Mouse (Mus musculus) right cerebral cortex, postnatal 36 days (tissue): ENCODE data around the gene Tcf7l1.

Experiments used
- DNase-seq, 2 experiments: peaks; one replicate each; pipeline ENCODE4 v3.0.0; 2022; ENCODE audit warnings: low spot score in 2 of 2, mixed read lengths in 1 of 2

The Tcf7l1 gene

DNA sequence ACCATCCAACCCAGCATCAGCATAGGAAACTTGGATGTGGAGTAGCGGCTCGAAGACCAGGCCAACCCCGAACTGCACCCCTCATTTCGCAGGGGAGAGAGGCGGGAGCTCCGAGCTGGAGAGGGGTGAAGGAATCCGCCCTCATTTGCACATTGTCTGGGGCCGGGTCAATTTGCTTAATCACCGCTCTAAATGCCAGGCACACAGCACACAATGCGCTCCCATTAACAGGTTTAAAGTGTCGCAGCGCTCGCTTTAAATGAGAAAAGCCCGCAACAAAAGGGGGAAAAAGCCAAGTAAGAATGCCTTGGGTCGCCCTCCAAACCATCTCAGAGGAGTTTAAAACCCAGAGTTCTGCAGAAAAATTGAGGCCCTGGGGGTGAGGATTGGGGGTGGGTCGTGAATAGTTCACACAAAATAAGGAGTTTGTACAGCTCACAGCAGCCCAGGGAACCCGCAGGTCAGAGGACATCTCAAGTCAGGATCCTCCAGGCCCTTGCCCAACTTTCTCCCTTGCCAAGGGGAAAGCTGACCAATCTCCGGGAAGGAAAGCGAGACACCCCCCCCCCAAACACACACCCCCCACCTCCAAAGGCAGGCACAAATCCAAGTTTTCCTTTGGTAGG, 1.6 kb downstream of the Tcf7l1 start:
- DNase-seq = no peak

DNA sequence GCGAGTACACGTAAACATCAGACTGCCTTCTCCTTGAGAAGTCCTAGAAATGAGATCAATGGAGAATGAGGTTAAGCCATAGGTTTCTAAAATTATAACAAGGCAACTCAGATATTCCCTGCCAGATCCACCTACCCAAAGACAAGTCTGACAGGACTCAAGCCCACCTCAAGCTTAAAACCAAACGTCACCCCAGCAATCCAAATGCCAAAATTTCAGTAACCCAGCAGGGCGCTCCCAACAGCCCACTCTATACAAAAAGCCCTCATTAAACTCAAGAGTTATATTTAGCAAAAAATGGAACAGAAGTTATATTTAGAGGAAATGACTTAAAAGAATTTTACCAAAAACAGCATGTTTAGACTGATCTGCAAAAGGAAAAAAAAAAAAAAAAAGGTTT, 5.3 kb downstream of the Tcf7l1 start:
- DNase-seq = no peak

DNA sequence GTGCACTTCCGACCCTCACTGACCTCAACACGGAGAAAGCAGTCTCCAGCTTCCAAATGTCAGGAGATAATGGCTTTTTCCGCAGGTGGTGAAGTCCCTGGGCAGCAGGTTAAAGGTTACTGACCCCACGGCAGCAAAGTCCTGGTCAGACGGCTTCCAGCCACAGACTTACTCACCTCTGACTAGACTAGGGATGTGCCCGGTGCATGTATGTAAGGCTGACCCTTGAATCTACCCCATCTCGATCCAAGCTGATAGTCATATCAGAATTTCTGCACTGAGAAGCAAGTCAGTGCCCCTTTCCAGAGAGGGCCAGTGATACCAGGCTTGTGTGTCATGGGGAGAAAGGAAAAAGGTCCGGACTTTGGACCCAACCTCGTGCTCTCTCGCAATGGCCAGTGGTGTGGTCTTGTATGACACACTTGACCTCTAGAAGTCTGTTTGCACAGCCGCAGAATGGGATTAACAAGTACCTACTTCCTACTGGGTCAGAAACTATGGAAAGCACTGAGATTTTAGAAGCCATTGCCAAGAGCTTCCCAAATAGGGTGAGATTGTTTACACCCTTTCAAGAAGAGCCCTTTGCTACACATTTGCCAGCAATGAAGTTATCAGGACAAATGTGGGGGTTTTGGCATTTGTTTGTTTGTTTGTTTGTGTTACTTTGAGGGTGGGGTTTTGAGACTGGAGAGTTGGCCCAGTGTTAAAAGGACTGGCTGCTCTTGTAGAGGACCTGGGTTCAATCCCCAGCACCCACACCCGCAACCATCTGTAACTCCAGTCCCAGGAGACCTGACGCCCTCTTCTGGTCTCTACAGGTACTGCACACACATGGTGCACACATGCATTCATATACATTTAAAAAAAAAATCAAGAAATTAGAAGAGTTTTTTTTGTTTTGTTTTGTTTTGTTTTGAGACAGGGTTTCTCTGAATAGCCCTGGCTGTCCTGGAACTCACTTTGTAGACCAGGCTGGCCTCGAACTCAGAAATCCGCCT, 10.0 kb downstream of the Tcf7l1 start:
- no peak for DNase-seq

DNA sequence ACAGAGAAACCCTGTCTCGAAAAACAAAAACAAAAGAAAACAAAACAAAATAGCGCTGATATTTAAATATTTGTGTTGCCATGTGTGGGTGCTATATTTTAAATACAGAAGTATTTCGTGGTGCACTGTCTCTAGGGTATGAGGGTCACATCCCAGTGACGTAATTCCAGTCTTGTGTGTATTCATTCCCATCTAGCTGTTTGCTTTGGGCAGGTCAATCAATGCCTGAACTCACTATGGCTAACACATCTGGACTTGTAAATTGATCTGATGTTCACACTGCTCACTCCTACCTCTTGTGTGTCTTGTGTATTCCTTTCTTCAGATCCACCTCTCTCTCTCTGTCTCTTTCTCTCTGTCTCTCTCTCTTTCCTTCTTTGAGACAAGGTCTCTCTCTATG, 11.8 kb downstream of the Tcf7l1 start:
- DNase-seq = no peak

DNA sequence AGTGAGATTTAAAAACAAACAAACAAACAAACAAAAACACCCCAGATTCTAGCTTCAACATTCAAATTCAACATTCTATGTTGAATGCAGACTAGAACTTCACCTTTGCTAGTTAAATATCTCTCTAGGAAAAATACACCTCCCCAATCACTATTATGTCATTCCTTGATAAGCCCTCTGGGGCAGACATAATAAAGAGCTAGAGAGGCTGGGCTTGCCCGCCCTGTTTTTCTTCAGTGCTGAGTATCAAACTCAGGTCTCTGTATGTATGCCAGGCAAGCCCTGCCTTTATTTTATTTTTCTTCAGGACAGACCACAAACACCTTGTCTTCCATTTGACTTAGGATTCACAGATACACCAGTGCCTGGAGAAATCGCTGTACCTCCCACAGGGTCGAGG, 14.8 kb downstream of the Tcf7l1 start:
- DNase-seq = no peak

DNA sequence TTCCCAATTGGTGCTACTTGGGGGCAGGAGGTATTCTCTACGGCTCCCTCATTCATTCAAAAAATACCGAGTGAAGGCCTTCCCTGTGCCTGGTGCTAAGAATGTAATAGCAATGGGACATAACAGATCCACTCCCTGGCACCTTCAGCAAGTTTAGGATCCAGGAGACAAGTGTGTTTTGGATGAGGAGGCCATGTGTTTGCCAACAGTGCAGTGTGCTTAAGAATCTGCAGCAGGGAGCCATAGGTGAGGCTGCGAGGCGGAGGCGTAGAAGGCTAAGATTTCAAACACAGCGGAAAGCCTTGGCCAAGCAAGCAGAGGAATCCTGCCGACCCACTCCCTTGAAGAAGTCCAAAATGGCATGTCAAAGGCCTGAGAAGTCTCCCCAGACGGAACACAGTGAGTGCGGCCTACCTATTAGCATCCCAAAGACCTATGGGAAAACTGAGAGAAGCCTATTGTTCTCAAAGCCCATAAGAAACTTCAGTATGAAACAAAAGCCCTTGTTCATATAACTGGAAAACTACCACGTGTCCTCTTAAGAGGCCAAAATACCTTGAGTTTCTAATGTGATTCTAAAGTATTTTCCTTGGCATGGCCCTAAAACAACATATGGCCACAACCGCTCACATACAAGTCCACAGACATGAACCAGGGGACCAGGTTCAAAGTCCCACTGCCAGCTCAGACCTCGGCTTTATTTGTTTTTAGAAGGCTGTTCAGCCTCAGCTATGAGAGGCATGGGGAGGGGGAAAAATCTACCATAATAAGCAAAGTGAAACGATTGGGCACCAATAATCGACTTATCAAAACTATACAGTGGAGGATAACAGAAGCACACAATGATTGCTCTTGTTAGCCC, 18.9 kb downstream of the Tcf7l1 start:
- DNase-seq = no peak

DNA sequence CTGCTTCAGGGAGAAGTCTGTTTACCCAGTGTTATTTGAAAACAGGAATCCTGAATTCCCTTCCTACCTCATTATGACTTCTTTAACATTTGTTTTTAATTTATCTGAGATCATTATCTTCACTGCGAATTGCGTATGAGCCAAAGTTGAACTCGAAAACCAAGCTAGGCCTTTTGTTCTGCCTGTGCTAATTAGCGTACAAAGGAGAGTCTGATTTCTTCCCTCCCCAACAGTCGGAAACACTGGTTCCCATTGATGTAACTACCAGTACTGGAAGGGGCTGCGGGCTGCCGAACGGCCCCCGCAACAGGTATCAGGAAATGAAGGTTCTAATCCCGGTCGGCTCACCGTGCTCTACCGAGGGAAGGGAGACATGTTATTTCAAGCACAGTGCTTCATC, 19.7 kb downstream of the Tcf7l1 start:
- DNase-seq = no peak

DNA sequence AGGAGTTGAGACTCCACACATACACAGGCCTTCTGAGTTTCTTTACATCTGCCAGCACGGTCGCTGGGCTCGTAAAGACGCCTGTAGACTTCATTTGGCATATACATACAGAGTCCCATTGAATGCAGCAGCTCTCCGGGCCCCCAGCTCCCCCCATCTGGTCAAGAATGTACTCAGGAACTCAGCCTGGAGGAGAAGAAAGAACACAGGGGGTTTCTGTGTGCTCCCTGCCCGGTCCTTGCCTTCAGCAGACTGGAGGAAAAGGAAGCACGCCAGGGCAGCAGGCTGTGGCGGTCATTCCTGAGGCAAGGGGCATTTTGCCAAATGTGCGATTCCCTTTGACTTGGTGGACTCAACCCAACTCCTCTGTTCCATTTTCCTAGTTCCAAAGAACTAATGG, 20.2 kb downstream of the Tcf7l1 start:
- peak in 1 of 2 experiments; percentile 7 for DNase-seq

DNA sequence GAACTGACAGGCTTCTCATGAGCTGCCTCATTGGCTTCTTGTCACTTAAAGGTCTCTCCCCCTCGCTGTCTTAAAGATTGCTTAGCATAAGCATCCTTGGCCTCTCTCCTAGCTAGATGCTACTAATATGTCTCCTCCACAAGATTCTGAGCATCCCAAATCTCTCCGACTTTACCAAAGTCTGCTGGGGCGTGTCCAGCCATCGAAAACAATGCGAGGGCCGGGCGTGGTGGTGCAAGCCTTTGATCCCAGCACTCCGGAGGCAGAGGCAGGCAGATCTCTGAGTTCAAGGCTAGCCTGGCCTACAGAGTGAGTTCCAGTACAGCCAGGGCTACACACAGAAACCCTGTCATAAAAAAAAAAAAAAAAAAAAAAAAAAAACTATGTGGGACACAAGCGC, 21.0 kb downstream of the Tcf7l1 start:
- no peak for DNase-seq

DNA sequence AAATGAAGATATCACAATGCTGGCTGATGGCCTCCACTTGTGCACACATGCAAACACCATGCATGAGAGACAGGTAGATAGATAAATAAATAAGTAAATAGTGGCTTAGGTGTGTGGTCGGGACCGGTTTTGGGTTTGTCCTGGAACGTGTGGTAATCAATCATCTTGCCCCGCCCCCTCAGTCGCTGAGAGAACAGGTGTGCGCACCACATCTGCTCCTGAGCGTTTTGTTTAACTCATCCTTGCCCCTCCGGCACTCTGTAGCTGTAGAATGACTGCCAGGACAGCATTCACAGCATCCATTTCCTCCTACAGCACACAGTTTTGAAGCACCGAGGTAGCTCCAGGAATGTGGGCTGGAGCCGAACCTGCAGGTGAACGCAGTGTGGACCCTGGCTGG, 25.4 kb downstream of the Tcf7l1 start:
- DNase-seq = no peak

DNA sequence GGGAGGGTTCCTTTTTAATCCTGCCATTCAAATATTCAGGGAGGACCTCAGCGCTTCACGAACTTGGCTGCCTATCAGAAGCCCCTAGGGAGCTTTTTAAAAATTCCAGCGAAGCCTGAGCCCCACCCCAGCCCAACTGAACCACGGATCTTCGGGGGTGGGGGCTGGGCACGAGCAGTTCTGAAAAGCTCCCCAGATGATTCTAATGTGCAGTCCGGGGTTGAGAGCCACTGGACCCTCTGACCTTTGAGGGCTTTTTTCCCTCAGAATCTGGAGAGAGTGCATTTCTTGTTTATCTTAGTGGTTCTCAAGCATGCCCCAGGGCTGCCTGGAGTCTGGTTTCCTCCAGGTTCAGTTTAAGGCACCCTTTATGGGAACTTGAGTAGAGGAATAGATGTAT, 27.4 kb downstream of the Tcf7l1 start:
- no peak for DNase-seq

DNA sequence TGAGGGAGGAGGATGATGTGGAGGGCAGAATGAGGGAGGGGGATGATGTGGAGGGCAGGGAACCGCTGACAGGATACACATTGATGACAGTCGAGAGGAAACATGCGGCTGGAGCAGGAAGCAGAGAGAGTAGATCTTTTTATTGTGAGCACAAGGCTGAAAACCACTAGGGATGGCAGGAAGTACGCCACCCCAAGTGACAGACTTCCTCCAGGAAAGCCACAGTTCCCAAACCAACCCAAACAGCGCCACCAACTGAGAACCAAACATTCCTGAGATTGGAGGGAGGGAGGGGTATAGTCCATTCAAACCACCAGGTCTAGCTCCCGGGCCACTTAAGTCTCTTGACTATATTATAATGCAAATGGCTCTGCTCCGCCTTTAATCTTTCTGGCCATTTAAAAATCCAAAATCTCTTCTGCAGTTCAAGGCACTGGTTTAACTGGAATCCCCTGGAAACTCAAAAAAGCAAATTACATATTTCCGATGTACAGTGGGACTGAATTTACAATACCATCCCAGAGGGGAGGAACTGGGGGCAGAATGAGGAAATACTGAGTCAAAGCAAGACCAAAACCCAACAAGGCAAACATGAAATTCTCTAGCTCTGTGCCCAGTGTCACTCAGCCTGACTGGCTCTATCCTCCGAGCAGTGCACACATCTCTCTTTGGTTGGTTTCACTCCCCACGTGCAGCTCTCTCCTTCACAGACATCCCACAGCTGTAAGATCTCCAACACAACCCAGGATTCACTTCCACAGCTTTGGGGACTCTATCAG, 30.6 kb downstream of the Tcf7l1 start:
- no peak for DNase-seq

DNA sequence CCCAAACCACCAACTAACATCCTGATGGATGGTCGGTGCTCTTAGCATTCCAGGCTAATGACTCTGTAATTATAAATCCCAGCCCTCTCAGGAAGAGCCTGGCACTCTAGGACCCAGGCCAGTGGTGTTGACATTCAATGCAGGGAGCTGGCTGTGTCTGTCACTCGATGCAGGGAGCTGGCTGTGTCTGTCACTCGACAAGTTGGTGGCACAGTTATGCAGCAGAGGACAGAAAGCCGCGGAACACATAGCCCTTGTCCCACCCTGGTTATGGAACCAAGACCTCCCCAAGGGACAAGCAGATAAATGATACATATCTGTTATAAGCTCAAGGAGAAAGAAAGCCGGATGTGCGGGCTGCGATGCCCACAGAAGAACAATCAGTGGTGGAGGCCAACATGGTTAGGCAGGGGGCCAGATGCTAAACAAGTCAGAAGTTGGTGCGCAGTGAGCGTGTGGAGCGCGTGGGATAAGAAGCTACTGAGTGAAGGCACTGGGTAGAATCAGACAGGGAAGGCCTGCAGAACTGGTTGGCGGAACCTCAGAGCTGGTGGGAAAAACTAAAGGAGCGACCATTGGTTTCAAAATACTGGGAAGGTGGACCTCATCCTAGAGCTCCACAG, 33.7 kb downstream of the Tcf7l1 start:
- no peak for DNase-seq

DNA sequence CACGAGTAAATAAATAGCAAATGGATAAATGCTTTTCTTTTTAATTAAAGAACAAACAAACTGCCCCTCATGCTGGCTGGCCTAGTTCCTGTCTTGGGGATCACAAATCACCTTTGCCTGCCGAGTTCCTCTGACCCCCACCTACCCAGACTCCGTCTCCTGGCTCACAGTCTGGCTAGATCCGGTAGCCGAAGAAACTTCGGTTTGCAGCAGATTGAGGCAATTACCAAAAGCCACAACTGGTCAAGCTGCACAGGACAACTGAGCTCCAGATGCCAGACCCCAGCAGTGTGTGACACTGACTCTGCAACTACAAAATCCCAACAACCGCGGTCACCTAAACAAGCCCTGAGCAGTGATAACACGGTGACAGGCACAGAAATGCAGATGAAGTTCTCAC, 34.8 kb downstream of the Tcf7l1 start:
- no peak for DNase-seq

DNA sequence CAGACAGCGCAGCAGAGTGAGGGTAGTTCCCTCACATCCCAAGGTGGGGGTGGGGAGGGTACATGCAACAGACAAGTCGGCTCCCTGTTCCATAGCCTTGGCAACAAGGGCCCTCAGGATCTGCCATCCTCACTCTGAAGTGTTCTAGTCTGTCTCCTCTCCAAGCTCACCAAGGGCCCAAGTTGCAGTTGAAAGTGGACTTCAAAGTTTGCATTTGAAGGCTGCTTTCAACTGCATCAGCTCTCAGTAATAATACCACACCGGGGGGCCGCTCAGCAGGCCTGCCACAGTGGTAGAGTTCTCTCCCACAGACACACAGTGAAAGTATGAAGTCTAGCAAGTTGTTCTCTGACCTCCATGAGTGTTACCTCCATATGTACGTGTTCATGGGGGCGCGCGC, 35.3 kb downstream of the Tcf7l1 start:
- no peak for DNase-seq

DNA sequence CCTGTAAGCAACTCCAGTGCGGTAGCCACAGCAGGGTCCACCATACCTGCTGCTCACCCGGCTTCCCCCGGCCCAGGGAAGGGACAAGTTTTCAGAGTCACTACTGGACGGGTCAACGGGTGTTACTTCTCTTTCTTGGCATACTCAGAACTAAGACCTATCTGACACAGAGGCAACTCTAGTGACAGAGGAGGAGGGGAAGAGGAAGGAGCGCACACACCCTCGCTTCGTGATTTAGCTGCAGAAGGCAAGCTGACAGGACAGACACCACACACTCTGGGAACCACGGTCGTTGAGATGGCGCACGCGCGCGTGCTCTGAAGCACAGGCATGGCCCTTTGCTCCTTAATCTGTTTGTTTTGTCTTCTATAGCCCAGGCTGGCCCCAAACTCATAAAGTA, 36.2 kb downstream of the Tcf7l1 start:
- no peak for DNase-seq

DNA sequence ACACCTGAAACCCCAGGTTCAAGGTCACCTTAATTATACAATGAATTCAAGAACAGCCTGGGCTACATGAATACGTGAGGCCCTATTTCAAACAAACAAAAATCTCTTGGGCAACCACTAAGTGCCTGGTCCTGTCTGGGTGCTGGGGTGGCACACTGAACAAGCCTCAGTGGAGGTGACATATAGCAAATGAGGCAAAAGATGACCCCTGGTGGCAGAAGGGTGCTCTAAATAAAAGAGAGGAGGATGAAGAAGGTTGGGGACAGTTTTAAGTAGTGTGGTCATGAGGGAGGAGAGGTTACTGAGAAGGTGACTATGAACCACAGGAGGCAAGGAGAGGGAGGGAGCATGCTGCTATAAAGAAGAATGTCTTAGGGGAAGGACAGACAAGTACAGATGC, 37.8 kb downstream of the Tcf7l1 start:
- DNase-seq = no peak

DNA sequence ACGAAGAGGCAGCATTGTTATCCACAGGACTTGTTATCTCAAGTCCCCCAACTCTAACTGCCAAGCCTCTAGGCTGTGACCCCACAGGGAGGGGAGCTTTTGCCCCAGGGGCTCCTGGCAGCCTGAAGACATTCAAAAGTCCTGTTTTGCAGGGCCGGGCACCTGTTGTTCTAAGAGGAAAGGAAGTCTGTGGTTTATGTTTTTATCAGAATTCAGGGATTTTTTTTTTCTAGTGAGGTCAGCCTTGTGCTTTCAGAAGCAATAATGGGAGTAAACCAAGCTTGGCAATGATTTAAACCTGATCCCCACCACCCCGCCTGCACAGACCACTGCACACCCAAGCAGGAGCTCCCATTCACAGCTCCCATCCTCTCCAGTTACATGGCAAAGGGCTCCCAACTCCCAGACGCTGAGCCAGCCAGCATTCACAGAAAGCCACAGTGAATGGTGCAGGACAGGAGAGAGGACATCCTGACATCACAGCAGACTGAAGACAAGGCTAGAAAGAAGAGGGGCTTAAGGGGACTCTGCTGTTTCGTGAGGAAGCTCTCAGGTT, 40.1 kb downstream of the Tcf7l1 start:
- no peak for DNase-seq

DNA sequence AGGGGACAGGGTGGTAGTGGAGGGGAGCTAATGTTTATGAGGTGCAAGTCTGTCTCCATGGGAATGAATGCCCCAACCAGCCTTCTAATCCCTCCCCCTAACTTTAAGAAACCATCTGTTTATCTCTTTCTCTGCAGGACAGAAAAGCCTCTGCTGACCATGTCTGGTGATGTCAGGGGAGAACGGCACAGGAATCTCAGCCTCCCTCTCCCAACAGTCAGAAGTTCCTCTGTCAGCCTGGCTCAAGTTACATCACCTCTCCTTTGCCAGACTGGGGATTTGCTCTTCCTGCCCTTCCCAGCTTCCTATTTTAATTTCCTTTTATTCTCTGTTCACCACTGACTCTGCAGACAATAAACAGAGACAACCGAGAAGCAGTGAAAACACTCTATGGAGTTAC, 40.6 kb downstream of the Tcf7l1 start:
- no peak for DNase-seq

DNA sequence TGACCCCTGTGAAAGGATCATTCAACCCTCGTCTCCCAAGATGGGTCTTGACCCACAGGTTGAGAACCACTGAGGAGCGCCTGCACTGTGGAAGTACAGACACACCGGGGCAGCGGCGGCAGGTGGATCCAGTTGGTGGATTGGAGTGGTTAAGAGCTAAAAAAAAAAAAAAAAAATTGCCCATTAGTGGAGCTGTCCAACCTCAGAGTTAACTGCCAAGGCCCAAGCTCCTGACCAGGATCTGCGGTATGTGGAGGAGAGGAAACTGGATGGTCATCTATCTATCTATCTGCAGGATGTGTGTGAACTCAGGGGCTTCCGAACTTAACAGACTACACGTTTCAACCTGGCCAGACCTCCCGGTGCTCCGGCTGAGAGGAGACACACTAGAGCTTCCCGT, 41.2 kb downstream of the Tcf7l1 start:
- DNase-seq = no peak

DNA sequence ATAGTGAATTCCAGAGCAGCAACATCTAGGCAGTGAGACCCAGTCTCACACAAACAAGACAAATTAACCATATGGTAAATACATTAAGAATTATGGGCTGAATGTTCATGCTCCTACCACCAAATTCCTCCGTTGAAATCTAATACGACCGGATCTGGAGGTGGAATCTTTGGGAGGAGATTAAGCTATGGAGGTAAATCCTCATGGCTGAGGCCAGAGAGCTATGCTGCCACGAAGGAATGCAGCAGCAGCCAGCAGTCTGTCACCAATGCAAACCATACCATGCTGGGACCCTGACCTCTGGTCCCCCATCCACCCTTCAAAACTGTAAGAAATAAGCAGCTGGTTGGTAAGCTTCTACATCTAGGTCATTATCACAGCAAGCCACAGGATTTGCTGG, 41.9 kb downstream of the Tcf7l1 start:
- no peak for DNase-seq
